Mouse (Mus musculus) adrenal gland, adult (tissue): ENCODE results near the gene Ppp1r14a.

ENCODE experiments used
- DNase-seq, 2 experiments: peaks; one replicate each; pipeline ENCODE4 v3.0.0; 2022 to 2023; ENCODE audit warnings: low spot score in 1 of 2; ENCODE audit not compliant: inconsistent age in 2 of 2

Gene Ppp1r14a

DNA sequence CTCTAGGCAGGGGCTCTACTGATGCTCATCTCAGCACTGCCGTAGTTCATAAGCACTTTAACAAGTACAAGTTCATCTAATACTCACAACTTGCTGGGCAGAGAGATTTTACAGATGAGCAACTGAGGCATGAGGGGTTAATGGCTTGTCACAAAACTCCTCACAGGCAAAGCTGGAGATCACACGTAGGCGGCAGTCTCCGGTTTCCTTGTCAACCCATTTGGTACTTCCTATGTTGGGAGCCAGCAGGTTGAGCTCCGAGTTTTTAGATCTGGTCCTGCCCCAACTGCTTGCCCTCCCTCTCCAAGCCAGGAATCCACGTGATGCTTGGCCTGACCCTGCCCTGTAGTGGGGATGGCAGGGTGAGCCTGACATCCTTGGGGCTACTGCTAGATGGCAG, 38.0 kb downstream of the Ppp1r14a start:
- no peak for DNase-seq

- no peak for DNase-seq
These were observed 39.9 kb downstream of the Ppp1r14a start for GRCm38 (mm10) chr7:29328984-29329383.

GRCm38 (mm10) chr7:29334156-29334555, 45.0 kb downstream of the Ppp1r14a start:
- DNase-seq, result no peak

- DNase-seq, result no peak
These were observed 46.2 kb downstream of the Ppp1r14a start for GRCm38 (mm10) chr7:29335276-29335675.

DNA sequence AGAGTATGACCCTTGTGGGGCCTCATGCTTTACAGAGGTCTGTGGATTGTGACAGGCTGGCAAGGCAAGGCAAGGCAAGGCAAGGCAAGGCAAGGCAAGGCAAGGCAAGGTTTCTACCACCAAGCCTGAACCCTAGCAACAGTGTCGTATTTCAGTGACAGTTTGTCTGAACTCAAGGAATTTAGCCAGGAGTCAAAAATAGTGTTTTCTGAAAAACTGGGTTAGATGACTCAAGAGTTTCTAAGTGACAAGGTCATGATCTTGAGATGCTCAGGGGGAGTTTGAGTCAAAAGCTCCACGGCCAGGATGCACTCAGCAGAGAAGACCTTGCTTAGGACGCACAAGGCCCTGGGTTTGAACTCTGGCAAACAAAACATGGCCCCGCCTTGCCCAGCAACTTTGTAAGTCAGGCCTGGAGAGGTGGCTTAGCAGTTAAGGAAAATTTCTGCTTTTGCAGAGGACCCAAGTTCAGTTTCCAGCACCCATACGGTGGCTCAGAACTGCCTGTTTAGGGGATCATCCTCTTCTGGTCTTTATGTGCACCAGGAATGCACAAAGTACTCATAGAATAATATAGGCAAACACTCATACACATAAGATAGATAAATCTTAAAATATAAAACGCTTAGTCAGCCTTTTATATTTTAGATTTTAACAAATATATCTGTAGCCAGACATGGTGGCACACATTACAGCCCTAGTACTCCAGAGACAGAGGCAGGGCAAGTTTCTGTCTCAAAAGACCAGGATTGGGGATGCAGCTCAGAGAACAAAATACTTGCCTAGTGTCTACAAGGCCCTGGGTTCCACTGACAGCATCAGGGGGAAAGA, 46.9 kb downstream of the Ppp1r14a start:
- peak in 1 of 2 experiments; percentile 81 for DNase-seq

DNA sequence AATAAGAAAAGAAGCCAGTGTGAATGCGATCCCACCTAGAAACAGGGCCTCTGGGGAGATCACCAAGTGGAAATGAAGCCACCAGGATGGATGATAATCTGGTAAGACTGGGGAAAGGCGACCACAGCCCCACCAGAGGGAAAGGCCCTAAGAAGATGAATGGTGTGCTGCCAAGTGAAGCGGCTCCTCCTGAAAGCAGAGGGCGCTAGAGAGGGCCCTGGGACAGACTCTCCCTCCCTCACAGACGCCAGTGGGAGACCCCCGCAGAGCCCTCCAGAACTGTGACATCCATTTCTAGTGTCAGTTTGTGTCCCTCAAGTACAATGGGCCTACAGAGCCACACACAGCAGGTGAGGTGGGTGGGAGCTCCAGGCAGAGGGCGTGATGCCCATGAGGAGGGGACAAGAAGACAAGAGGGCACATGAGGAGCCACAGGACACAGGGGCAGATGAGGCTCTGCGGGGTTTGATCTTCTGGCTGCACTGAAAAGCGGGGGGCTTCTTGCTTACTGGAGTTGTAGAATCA, 47.7 kb downstream of the Ppp1r14a start:
- no peak for DNase-seq

DNA sequence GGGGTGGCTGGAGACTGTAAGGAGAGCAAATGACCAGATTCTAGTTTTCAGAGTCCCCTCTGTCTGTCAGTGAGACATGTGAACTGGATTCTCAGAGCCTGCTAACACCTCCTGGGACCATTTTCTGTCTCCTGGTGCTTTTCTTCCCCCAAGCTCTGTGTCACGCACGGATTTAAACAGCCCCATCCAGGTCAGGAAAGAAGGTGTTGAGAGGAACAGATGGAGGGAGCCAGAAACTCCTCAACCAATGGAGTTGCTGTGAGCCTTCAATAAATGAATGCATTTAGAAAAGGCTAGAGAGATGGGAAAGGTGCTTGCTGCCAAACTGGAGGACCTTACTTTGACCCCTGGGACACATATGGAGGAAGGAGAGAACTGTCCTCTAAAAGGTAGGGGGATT, 48.7 kb downstream of the Ppp1r14a start:
- no peak for DNase-seq

GRCm38 (mm10) chr7:29338351-29338919, 49.3 kb downstream of the Ppp1r14a start:
- DNase-seq, result peak in 1 of 2 experiments; percentile 47

GRCm38 (mm10) chr7:29338984-29339679, 50.0 kb downstream of the Ppp1r14a start:
- DNase-seq, result peak in 1 of 2 experiments; percentile 76

DNA sequence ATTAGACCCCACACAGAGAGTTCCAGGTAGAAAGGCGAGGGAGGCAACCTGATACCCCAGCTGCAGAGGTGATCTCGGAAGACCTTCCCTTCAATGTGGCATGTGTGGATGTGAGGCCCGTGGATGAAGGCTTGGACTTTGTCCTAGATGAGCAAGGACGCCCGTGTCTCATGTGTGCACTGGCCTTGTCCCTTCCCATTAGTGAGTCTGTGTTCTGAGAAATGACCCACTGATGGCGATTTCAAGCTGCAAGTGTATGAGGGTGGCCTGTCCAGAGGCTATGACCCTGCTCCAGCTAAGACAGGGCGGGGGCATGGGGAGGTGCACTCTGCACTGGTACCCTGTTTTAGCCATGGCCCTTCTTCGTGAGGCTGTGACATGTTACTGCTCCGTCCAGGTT, 51.1 kb downstream of the Ppp1r14a start:
- DNase-seq, result peak in 1 of 2 experiments; percentile 80

GRCm38 (mm10) chr7:29340838-29341237, 51.7 kb downstream of the Ppp1r14a start:
- peak in 1 of 2 experiments; percentile 59 for DNase-seq

- no peak for DNase-seq
These were observed 52.6 kb downstream of the Ppp1r14a start for GRCm38 (mm10) chr7:29341722-29342121.

DNA sequence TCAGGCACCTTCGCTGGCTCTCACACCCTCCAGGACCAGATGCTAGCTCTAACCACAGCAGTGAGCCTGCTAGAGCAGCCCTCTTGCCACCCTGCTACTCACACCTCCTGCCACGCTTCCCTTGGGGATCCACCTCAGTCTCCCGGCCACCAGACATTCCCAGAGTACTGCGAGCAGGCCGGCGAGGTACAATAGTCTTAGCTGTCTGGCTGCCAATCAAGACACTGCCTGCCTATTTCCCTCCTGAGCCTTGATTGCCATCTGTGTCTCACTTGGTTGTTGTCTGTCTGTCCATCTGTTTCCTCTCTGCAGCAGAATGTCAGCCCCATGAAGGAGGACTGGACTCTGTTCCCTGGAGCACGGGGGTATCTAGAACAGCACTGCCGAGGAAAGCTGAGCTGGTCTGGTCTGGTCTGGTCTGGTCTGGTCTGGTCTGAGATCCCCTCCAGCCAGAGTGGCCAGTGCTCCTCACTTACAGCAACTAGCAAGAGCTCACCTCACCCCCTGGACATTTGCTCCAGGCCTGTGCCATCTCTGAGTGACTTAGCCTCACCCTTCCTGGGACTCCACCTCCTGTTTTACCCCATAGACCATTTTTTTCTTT, 53.5 kb downstream of the Ppp1r14a start:
- DNase-seq, result no peak
